Mouse (Mus musculus): ENCODE measurements around the gene Rint1.
"Not testable (repeated sequence)": the region's sequence is repeated elsewhere in the genome, so short reads cannot be mapped to it uniquely, and the experiment has no call there.

Rint1 gene

GRCm38 (mm10) chr5:23826321-23827004 is 39.0 kb downstream of the Rint1 start:
- DNase-seq (ENCODE audit: low spot score): no peak

- no peak for DNase-seq (ENCODE audit: low spot score)
Observed at GRCm38 (mm10) chr5:23830897-23831752, 43.6 kb downstream of the Rint1 start.

DNA sequence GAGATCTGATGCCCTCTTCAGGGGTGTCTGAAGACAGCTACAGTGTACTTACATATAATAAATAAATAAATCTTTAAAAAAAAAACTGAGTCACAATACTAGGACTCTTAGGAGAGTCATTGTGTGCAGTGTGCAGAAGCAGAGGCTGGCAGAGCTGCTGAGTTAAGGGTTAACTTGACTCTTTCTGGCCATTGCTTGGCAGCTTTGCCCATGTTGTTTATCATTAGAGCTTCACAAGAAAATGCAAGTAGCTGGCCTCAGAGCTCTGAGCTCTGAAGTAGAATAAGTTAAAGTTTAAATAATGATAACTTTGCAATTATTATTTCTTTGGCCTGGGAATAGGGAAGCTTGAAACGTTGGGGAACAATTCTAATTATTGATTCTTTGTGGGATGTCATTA is 48.2 kb downstream of the Rint1 start:
- DNase-seq (ENCODE audit: low spot score): not testable (repeated sequence)

DNA sequence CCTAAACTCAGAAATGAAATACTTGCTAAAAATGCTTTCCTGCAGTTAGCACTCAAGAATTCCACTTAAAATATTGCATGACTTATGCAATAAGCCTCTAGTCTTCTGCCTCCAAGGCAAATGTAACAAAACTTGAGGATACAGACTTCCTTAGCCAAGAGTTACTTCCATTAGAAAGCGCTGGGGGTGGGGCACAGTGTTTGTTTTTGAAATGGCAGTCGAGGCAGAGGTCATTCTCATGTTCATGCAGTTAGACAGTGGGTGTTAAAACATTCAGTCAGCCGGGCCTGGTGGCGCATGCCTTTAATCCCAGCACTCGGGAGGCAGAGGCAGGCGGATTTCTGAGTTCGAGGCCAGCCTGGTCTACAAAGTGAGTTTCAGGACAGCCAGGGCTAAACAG is 50.6 kb downstream of the Rint1 start:
- DNase-seq (ENCODE audit: low spot score): no peak

DNA sequence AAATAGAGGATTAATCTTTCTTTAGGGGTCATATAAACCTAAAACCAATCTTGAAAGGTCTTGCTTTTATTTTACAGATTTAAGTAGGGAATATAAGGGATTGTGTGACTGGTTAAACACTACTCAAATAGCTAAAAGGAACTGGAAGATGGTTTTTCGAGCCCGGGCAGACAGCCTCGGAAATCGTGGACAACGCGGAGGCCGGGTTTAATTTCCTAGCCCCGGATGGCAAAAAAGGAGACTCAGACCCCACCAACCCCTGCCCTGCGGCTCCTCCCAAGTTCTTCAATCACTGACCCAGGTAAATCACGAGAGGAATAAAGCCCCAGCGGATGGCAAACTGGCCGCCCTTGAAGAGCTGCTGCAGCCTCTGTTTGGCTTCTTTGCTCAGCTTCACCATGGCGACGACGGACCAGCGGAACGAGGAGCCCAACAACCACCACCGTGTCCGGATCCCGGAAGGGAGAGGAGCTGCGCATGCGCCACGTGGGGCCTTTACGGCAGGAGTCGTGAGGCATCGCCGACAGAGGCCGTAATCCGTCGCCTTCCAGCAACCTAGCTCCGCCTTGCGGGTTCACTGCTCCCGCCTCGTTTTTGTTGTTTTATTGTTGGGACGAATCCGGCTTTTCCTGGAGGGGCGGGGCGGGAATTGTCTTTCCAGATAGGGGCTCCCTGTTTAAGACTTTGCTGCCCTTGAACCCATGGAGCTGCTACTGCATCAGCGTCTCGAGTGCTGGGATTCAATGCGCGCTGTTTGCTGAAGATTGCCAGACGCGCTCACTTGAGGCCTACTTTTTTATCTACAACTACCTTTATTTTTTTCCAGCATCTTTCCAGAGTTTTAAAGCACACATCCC is 56.4 kb downstream of the Rint1 start, which contains the start of gene Tomm7:
TSS of gene Tomm7 (minus strand) at position 488 of the 857 bp plus-strand sequence.
- DNase-seq (ENCODE audit: low spot score): peak; percentile 91

- DNase-seq (ENCODE audit: low spot score): no peak
Observed at GRCm38 (mm10) chr5:23844531-23844841, 57.0 kb downstream of the Rint1 start.

DNA sequence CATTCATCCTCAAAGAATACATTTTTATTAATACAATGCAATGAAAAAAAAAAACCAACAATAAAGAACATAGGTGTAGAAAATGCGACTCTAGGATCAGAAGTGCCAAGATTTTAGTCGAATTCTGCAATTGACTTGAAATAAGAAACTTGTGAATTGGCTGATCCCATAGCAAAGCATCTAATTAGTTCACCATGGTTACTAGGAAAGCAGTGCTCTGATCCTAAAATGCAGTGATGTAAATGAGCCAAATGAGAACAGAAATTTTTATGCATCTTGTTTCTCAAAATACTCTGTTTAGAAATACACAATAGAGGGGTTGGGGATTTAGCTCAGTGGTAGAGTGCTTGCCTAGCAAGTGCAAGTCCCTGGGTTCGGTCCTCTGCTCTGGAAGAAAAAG is 57.6 kb downstream of the Rint1 start:
- no peak for DNase-seq (ENCODE audit: low spot score)

- DNase-seq (ENCODE audit: low spot score): peak; percentile 76
Observed at GRCm38 (mm10) chr5:23850345-23851159, 63.0 kb downstream of the Rint1 start.

DNA sequence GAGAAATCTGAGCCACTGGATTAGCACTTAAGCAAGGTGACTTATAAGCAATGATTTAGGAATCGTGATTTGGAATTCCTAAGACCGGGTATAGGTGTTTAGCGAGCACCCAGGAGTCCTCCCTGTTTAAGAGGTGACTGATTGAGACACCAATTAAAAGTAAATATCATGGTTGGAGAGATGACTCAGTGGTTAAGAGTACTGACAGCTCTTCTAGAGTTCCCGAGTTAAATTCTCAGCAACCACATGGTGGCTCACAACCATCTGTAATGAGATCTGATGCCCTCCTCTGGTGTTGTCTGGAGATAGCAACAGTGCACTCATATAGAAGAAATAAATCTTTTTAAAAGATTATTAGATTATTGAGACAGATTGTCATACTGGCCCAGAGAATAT is 63.6 kb downstream of the Rint1 start:
- DNase-seq (ENCODE audit: low spot score): not testable (repeated sequence)

GRCm38 (mm10) chr5:23852916-23853315 is 65.4 kb downstream of the Rint1 start:
- not testable (repeated sequence) for DNase-seq (ENCODE audit: low spot score)

DNA sequence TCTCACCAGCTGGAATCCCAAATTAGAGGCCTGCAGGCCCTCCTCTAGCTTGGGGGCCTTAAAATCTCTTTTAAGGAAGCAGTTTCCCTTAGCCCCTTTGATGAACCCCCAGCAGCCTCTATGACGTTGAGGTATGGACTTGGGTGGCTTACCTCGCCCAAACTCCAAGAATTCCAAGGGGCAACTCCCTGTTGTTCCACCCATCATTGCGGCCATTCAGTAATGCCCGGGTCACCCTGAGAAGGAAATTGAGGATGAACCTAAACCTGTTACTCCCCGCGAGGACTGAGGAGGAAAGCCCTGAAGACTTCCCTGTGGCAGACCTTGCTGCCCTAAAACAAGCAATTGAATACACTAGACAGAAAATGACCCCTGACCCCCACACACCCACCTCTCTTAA is 68.0 kb downstream of the Rint1 start:
- no peak for DNase-seq (ENCODE audit: low spot score)

GRCm38 (mm10) chr5:23856164-23856563 is 68.7 kb downstream of the Rint1 start:
- DNase-seq (ENCODE audit: low spot score): no peak

DNA sequence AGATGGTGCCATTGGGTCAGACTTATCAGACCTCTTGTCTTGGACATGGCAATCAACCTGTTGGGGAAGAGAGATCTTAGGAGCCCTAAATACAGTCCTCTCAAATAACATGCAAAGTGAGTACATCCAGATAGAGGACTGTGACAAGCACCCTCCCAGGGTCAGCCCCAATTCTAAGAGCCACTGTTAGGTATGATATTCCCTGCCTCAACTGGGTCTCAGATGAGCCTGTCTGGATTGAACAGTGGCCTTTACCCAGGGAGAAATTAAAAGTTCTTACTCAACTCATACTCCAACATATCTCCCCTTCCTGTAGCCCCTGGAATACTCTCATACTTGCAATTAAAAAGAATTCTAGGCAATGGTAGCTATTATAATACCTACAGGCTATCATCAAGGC is 69.7 kb downstream of the Rint1 start:
- DNase-seq (ENCODE audit: low spot score): no peak

DNA sequence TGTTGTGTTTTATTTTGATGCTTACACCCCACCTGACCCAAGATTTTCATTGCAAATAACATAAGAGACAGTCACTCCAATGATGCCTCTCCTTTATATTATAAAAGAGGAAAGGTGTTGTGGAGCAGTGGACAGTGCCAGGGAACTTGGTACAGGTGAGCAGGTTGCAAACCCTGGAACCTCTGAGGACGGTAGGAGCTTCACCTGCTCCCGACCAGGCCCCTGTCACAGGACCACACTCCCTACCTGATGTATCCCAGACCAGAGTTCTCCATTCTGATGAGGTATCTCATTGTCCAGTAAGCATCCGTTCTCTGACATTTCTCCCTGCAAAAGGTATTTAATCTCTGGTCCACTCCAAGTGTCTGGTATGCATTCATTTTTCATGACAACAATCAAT is 70.5 kb downstream of the Rint1 start:
- no peak for DNase-seq (ENCODE audit: low spot score)

GRCm38 (mm10) chr5:23858643-23859042 is 71.1 kb downstream of the Rint1 start:
- DNase-seq (ENCODE audit: low spot score): no peak

GRCm38 (mm10) chr5:23859087-23859718 is 71.7 kb downstream of the Rint1 start:
- no peak for DNase-seq (ENCODE audit: low spot score)

DNA sequence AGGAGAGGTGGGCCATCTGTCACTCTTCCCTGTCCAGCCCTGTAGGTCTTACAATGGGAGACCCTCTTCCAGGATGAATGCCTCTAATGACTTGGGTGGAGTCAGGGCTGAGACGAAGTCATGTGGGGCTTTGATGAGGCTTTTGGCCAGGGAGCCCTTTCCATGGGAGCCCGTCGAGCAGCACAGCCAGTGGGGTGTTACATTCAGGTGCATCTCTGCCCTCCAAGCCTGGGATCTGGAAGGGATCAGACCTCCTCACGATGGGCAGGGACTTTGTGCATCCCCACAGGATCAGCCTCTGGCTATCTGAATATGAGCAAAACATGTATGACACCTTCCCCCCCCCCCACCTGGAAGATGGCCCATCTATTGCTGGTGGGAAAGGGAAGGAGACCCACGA is 72.4 kb downstream of the Rint1 start:
- DNase-seq (ENCODE audit: low spot score): no peak

DNA sequence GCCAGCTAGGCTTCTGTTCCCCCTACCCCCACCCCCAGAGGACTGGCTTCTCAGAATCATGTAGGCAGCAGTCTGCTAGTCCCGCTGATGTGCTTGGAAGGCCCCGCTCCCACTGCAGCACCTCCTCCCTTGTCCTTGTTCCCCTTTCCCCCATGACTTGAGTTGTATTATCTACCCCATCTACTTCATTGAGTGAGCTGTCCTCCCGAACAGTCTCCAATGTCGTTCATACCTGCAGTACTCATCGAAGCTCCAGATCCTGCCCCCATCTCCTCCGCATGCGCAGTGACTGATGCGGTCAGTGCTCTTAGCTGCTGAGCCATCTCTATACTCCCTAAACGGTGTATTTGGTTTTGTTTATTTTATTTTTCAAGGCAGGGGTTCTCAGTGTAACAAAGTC is 74.2 kb downstream of the Rint1 start:
- no peak for DNase-seq (ENCODE audit: low spot score)

GRCm38 (mm10) chr5:23862291-23862690 is 74.8 kb downstream of the Rint1 start:
- no peak for DNase-seq (ENCODE audit: low spot score)

DNA sequence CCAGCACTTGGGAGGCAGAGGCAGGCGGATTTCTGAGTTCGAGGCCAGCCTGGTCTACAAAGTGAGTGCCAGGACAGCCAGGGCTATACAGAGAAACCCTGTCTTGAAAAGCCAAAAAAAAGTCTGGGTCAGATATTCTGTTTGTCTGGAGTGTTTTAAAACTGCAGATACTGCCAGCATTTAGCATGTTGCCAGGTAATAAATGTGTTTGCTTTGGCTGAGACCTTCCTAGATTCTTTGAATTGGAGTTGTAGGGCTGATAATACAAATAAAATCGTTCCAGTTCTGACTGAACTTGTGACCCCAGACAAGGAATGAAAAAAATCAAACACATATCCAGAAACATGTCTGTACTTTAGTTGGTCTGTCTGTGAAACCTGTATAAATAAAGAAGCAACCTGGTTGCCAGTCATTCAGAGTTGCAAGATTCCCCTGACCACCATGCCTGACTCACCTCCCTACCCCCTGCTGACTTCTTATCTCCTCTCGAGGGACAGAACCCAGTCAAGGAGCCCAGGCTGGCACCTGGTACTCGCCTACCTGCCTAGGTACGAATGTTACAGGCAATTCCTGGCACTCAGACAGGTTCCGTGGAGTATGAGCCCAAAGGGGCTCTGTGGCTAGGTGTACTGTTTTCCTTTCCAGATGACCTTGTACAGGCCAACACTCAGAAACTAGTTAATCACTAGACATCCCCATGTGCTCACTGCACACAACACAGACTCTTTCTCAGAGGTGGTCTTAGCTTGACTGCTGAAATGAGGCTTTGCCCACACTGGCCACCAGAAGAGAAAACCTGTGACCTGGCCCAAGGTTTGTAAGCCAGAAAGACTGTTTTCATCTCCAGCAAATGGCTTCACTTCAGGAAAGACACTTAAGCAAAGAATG is 75.9 kb downstream of the Rint1 start:
- no peak for DNase-seq (ENCODE audit: low spot score)
